Comparison of ENCODE assay signal across 26 mouse cellular contexts in the genomic region with DNA sequence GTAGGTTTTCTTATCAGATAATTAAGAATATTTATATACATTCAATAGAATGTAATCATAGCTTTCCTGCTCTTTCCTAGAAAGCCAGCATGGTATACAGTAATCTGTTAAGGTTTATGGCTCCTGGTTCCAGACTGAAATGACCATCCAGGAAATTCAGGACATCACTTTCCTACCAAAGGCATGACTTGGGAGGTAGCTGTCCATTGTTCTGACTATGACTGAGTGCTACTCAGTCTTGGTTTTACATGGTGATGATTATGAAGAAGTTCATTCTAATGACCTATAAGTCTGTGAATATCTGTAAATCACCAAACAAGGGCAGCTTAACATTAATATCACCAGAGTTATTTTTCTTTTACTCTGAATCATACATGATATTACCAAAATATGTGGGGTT.
A peak's percentile ranks its signal among the peaks of the same experiment; 100 is the strongest.
DNase-seq lines count a peak whose midpoint lies in the region; ATAC-seq and TF ChIP-seq lines count a peak whose summit lies in the region.
"Had no signal": no experiment of that assay in that cellular context is flagged by ENCODE, and none has a peak within 500 bp of the region (broad histone marks: within the 10 kb centered on the region; RNA-seq: fewer than 3 reads in every experiment).

No protein-coding gene starts in this region.

- no peak for ATAC-seq in lung, embryonic 14.5 days (ENCODE audit: insufficient read depth)
- no peak for ATAC-seq in kidney, embryonic 14.5 days (ENCODE audit: low FRiP score, low TSS enrichment)
- ATAC-seq: CD4-positive, CD25-positive, alpha-beta regulatory T cell, adult 4 months; forebrain, embryonic 15.5 days; hindbrain, embryonic 16.5 days; intestine, embryonic 15.5 days; Patski had no signal

- no peak overlapping the region for H3K4me3 ChIP-seq in lung, embryonic 14.5 days (ENCODE audit: low read depth, low read length)
- H3K4me3 ChIP-seq in kidney, embryonic 14.5 days (ENCODE audit: low read length), result no peak overlapping the region
- no peak overlapping the region for H3K4me3 ChIP-seq in limb, embryonic 10.5 days
- H3K4me3 ChIP-seq: embryonic facial prominence, embryonic 12.5 days; erythroblast, embryonic 14.5 days; forebrain, embryonic 12.5 days; forebrain, embryonic 15.5 days; hindbrain, embryonic 10.5 days; hindbrain, embryonic 13.5 days; intestine, embryonic 15.5 days had no signal

- no peak overlapping the region for H3K27ac ChIP-seq in lung, embryonic 14.5 days (ENCODE audit: low read depth)
- no peak overlapping the region for H3K27ac ChIP-seq in kidney, embryonic 14.5 days (ENCODE audit: low read depth, low read length)
- H3K27ac ChIP-seq in limb, embryonic 10.5 days, result no peak overlapping the region
- H3K27ac ChIP-seq: embryonic facial prominence, embryonic 12.5 days; forebrain, embryonic 12.5 days; forebrain, embryonic 15.5 days; hindbrain, embryonic 10.5 days; hindbrain, embryonic 13.5 days; intestine, embryonic 15.5 days had no signal

- H3K4me2 ChIP-seq in lung, embryonic 14.5 days, result no peak overlapping the region
- no peak overlapping the region for H3K4me2 ChIP-seq in kidney, embryonic 14.5 days (replicated peaks; ENCODE audit: low read depth, low read length)
- H3K4me2 ChIP-seq: embryonic facial prominence, embryonic 12.5 days; forebrain, embryonic 12.5 days; forebrain, embryonic 15.5 days; heart, embryonic 11.5 days; hindbrain, embryonic 13.5 days; intestine, embryonic 15.5 days had no signal

- no peak for TF ChIP-seq CTCF in lung, embryonic 14.5 days (IDR thresholded peaks at IDR 0.05; ENCODE audit: low read depth)

- no peaks in the 10 kb centered on the region for H3K36me3 ChIP-seq in lung, embryonic 14.5 days (ENCODE audit: insufficient read depth)
- H3K36me3 ChIP-seq in kidney, embryonic 14.5 days (ENCODE audit: control insufficient read depth, insufficient read depth, low read length), result no peaks in the 10 kb centered on the region
- H3K36me3 ChIP-seq in limb, embryonic 10.5 days, result no peaks in the 10 kb centered on the region
- H3K36me3 ChIP-seq: embryonic facial prominence, embryonic 12.5 days; forebrain, embryonic 12.5 days; forebrain, embryonic 15.5 days; hindbrain, embryonic 10.5 days; hindbrain, embryonic 13.5 days; intestine, embryonic 15.5 days had no signal

- peak; percentile 6 for DNase-seq in embryo, embryonic 10 days (ENCODE audit: low spot score)
- DNase-seq in embryo, embryonic 9.5 days (ENCODE audit: extremely low spot score), result no peak
- DNase-seq in lung, embryonic 14.5 days, result peak; percentile 33
- DNase-seq in lung, postnatal 4 days, result no peak
- peak; percentile 12 for DNase-seq in adipocyte (ENCODE audit: low spot score)
- DNase-seq in limb, embryonic 10.5 days (ENCODE audit: low spot score), result no peak
- DNase-seq: adrenal gland, adult 2 months; adrenal gland, postnatal 14 days; cerebellum, adult 11 months; cerebellum, adult 2 months; cerebellum, adult 9-11 months; cerebellum, postnatal 25 days; embryo, embryonic 11 days; gastrocnemius, postnatal 25 days had no signal

- no peaks in the 10 kb centered on the region for H3K9me3 ChIP-seq in lung, embryonic 14.5 days (ENCODE audit: low read depth, low read length)
- H3K9me3 ChIP-seq in kidney, embryonic 14.5 days (ENCODE audit: control insufficient read depth, low read length), result no peaks in the 10 kb centered on the region
- no peaks in the 10 kb centered on the region for H3K9me3 ChIP-seq in limb, embryonic 10.5 days (replicated peaks)
- H3K9me3 ChIP-seq: embryonic facial prominence, embryonic 12.5 days; forebrain, embryonic 12.5 days; forebrain, embryonic 15.5 days; hindbrain, embryonic 10.5 days; hindbrain, embryonic 13.5 days; intestine, embryonic 15.5 days had no signal

- H3K27me3 ChIP-seq in lung, embryonic 14.5 days (ENCODE audit: insufficient read depth, low read length), result no peaks in the 10 kb centered on the region
- H3K27me3 ChIP-seq in kidney, embryonic 14.5 days (ENCODE audit: control insufficient read depth, insufficient read depth, low read length), result no peaks in the 10 kb centered on the region
- no peaks in the 10 kb centered on the region for H3K27me3 ChIP-seq in limb, embryonic 10.5 days (ENCODE audit: low read depth, poor library complexity, severe bottlenecking)
- H3K27me3 ChIP-seq: embryonic facial prominence, embryonic 12.5 days; forebrain, embryonic 12.5 days; forebrain, embryonic 15.5 days; hindbrain, embryonic 13.5 days; intestine, embryonic 15.5 days; Patski had no signal

- H3K4me1 ChIP-seq in lung, embryonic 14.5 days (ENCODE audit: insufficient read depth), result no peaks in the 10 kb centered on the region
- H3K4me1 ChIP-seq in kidney, embryonic 14.5 days (ENCODE audit: control insufficient read depth, insufficient read depth, low read length), result no peaks in the 10 kb centered on the region
- H3K4me1 ChIP-seq in limb, embryonic 10.5 days, result no peaks in the 10 kb centered on the region
- H3K4me1 ChIP-seq: embryonic facial prominence, embryonic 12.5 days; forebrain, embryonic 12.5 days; forebrain, embryonic 15.5 days; hindbrain, embryonic 10.5 days; hindbrain, embryonic 13.5 days; intestine, embryonic 15.5 days had no signal

- no peak overlapping the region for H3K9ac ChIP-seq in lung, embryonic 14.5 days
- H3K9ac ChIP-seq in kidney, embryonic 14.5 days (ENCODE audit: low read depth, low read length), result no peak overlapping the region
- H3K9ac ChIP-seq: embryonic facial prominence, embryonic 12.5 days; forebrain, embryonic 12.5 days; forebrain, embryonic 15.5 days; hindbrain, embryonic 13.5 days; intestine, embryonic 15.5 days had no signal

Comparison
In these comparisons a context has a peak if more than half of its experiments do, and no peak if none do; other contexts are left out.
1. DNase-seq: peak in embryo, embryonic 10 days (single experiment), lung, embryonic 14.5 days (single experiment) and adipocyte (single experiment); none in embryo, embryonic 9.5 days (single experiment), lung, postnatal 4 days (0 of 2) and limb, embryonic 10.5 days (single experiment).